Mouse (Mus musculus): ENCODE results near the gene Rps11. TPM values are rescaled to one million over a fixed set of nuclear protein-coding genes. Genes with fewer than 3 reads are reported as not detected.
A peak's percentile ranks its signal among the peaks of the same experiment; 100 is the strongest.

The Rps11 gene
- polyA plus RNA-seq, 1 experiment from 2014 or later = 1,576 TPM

DNA sequence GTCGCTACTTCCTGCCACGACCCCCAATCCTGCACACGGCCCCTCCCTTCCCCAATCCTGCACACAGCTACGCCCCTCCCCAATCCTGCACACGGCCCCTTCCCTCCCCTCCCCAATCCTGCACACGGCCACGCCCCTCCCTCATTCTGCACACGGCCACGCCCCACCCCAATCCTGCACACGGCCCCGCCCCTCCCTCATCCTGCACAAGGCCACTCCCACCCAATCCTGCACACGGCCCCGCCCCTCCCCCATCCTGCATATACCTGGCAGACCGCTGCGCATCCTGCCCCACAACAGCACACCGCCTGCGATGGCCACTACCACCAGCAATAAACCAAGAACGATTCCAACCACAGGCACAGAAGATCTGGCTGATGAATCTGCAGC lies 30.7 kb downstream of the Rps11 start:
- Histone ChIP-seq H3K4me2 (peak overlapping the region; percentile 23; the same call in 1 of the 2 replicates), H3K27ac (peak overlapping the region; percentile 91), H3K27me3 (no peaks in the 10 kb centered on the region), H3K9ac (replicated peaks) (no peak overlapping the region), H3K4me3 (replicated peaks) (no peak overlapping the region), H3K4me1 (replicated peaks) (peaks cover 35% of the 10 kb centered on the region), H3K36me3 (peaks cover 4% of the 10 kb centered on the region), H3K9me3 (no peaks in the 10 kb centered on the region)
- WGBS = 21% methylated on average over 17 of the region's 18 CpGs
- no peak for ATAC-seq (ENCODE audit: insufficient number of reproducible peaks, insufficient read depth, low FRiP score, low TSS enrichment, low read depth)

DNA sequence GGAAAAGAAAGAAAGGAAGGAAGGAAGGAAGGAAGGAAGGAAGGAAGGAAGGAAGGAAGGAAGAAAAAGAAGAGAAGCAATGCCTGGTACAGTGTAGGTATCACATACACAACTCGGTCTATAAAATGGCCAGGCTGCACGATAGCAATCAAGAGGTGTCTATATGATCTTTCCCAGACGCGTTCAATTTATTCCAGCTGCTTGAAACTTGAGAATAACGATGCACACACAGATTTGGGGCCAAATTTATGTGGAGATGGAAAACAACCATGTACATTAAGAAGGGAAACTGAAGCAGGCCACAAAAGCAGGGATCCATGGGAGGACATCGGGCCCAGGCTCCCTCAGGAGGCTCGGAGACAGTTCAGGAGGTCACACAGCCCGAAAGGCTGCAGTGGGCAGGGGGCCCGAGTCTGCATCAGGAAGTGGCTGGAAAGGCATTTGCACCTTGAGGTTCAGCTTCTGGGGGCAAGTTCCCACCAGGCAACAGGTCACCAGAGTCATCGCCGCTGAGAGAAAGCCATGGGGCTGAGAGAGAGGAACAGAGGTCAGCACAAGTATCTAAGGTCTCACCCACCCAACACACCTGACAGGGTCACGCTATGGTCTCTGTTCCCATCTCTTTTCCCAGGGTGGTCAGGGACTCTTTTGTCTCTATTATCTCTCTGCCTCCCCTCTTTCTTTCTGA lies 31.3 kb downstream of the Rps11 start:
- peak overlapping the region; percentile 23; the same call in 1 of the 2 replicates for H3K4me2 ChIP-seq
- peaks cover 10% of the 10 kb centered on the region for H3K36me3 ChIP-seq
- no peak overlapping the region for H3K4me3 ChIP-seq (replicated peaks)
- ATAC-seq (ENCODE audit: insufficient number of reproducible peaks, insufficient read depth, low FRiP score, low TSS enrichment, low read depth) = no peak
- whole genome bisulfite sequencing = 22% methylated on average over 12 of the region's 12 CpGs
- H3K4me1 ChIP-seq (replicated peaks) = peaks cover 35% of the 10 kb centered on the region
- no peak overlapping the region for H3K9ac ChIP-seq (replicated peaks)
- peak overlapping the region; percentile 91 for H3K27ac ChIP-seq
- no peaks in the 10 kb centered on the region for H3K9me3 ChIP-seq
- H3K27me3 ChIP-seq = no peaks in the 10 kb centered on the region

DNA sequence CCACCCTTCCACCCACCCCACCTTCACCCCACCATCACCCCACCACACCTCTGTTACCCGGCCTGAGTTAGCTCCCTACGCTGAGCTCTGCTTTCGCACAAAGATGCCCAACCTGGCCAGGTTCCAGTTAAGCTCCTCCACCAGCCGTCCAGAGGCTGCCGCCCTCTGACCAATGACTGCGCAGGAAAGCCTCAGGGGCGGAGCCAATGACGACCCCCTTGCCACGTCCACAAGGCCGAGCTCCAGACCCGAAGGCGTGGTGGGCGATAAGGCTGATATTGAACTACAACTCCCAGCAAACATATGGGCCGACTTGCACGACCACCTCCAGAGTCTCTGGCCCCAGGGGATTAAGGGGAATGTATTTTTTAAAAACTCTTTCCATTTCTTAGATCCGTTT lies 32.2 kb downstream of the Rps11 start, which contains the start of gene Rcn3:
Rcn3 (minus strand) TSS at position 174 of the 400 bp plus-strand sequence.
- no peaks in the 10 kb centered on the region for H3K9me3 ChIP-seq
- no peaks in the 10 kb centered on the region for H3K27me3 ChIP-seq
- peak within 1 kb of the TSS; percentile 94 for H3K27ac ChIP-seq
- ATAC-seq (ENCODE audit: insufficient number of reproducible peaks, insufficient read depth, low FRiP score, low TSS enrichment, low read depth) = peak; percentile 83
- peaks cover 19% of the 10 kb centered on the region for H3K36me3 ChIP-seq
- H3K4me1 ChIP-seq (replicated peaks) = peaks cover 35% of the 10 kb centered on the region
- WGBS = under 1% methylated on average over 16 of the region's 16 CpGs
- H3K9ac ChIP-seq (replicated peaks) = peak within 1 kb of the TSS; percentile 82
- peak within 1 kb of the TSS; percentile 85 for H3K4me2 ChIP-seq
- peak within 1 kb of the TSS; percentile 67 for H3K4me3 ChIP-seq (replicated peaks)

DNA sequence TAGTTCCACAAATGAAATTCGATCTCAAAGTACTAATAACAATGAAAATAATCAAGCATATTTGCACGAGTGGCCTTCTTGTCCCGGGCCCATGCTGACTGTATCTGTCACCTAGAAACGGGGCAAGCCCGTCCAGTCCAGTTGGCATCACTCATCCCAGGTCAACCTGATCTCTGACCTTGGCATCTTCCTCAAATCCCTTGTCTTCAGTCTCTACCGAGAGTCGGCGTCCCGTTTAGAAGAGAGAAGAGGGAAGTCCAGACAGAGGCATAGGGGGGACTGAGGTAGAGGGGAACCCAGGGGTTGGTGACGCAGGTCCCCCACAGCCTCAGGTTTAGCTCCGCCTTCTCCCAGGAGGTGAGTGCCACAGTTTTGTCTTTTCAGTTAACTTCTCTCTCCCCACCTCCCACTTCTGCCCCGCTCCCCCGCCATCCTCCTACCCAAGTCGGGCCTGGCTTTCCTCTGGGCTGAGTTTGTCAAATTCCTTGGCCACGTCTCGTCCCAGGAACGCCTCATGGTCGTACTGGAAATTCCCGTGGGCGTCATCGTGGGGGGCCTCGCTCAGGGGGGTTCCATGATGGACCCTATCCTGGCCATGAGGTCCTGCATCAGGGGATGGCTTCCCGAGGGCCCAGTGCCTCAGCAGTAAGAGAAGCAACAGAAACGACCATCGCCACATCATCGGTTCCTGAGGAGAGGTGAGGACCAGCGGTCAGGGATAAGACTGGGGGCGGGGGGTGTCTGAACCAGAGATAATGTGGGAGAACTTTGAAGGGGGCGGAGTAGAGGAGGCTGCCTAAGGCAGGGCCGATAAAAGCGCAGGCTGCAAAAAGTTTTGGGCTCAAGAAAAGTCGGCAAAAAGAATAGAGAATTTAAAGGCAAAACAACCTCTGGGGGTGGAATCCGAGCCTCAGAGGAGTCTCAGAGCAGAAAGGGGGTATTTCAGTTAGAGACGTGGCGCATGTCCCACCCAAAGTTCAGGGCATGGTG lies 32.9 kb downstream of the Rps11 start:
- peaks cover 35% of the 10 kb centered on the region for H3K4me1 ChIP-seq (replicated peaks)
- H3K9me3 ChIP-seq = no peaks in the 10 kb centered on the region
- peaks cover 26% of the 10 kb centered on the region for H3K36me3 ChIP-seq
- peak overlapping the region; percentile 82 for H3K9ac ChIP-seq (replicated peaks)
- peak overlapping the region; percentile 67 for H3K4me3 ChIP-seq (replicated peaks)
- H3K27ac ChIP-seq = peak overlapping the region; percentile 94
- H3K4me2 ChIP-seq = peak overlapping the region; percentile 85
- ATAC-seq (ENCODE audit: insufficient number of reproducible peaks, insufficient read depth, low FRiP score, low TSS enrichment, low read depth) = peak; percentile 29; the same call in 1 of the 2 replicates
- 9% methylated on average over 35 of the region's 35 CpGs for WGBS
- no peaks in the 10 kb centered on the region for H3K27me3 ChIP-seq

DNA sequence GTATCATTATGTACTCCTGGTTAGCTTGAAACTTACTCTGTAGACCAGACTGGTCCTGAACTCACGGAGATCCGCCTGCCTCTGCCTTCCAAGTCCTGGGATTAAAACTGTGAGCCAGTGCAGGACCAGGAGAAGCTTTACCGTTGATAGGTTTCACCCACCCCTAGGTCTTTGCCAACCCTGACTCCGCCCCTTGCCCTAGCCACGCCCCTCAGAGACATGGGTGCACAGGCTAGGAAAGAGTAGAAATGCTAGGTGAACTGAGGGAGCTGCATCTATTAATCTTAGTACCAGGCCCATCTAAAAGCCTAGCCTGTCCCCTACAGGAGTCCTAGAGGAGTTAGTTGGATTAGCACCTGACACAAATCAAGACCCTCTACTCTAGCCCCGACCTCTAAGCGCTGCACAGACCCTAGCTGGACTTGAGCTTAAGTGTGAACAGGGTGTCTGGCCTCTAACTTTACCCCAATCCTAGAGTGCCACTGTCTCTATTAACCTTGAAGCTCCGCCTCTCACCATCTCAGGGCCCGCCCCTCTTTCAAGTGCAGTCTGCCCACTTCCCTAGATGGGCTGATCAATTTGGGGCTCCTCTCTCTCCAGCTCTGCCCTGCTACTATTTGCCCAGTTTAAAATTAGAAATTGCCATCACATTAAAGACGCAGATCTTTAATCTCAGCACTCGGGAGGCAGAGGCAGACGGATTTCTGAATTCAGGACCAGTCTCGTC lies 33.8 kb downstream of the Rps11 start:
- no peak for ATAC-seq (ENCODE audit: insufficient number of reproducible peaks, insufficient read depth, low FRiP score, low TSS enrichment, low read depth)
- Histone ChIP-seq H3K4me1 (replicated peaks) (peaks cover 35% of the 10 kb centered on the region), H3K27me3 (no peaks in the 10 kb centered on the region), H3K9me3 (no peaks in the 10 kb centered on the region), H3K4me3 (replicated peaks) (peak overlapping the region; percentile 67), H3K4me2 (peak overlapping the region; percentile 85), H3K36me3 (peaks cover 35% of the 10 kb centered on the region), H3K9ac (replicated peaks) (peak overlapping the region; percentile 82; the same call in 1 of the 2 replicates), H3K27ac (no peak overlapping the region; the same call in 1 of the 2 replicates)
- 81% methylated on average over 13 of the region's 13 CpGs for WGBS

DNA sequence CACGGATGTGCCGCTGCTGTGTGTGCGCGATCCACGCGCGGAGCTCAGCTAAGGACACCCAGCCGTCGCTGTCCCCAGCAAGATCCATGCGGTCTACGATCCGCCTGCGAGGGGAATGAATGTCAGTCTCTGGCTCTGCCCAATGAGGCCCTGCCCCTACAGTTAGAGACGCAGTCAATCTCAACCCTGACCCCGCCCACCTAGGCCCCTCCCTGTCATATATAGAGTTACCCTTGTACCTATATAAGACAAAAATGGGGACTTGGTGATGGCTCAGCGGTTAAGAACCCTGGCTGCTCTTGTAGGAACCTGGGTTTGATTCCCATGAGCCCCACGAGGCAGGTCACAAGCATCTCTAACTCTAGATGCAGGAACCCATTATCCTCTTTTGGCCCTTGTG lies 35.6 kb downstream of the Rps11 start:
- H3K4me3 ChIP-seq (replicated peaks) = no peak overlapping the region
- H3K36me3 ChIP-seq = peaks cover 53% of the 10 kb centered on the region
- H3K27ac ChIP-seq = no peak overlapping the region
- H3K9ac ChIP-seq (replicated peaks) = no peak overlapping the region
- no peaks in the 10 kb centered on the region for H3K9me3 ChIP-seq
- H3K27me3 ChIP-seq = no peaks in the 10 kb centered on the region
- ATAC-seq (ENCODE audit: insufficient number of reproducible peaks, insufficient read depth, low FRiP score, low TSS enrichment, low read depth) = no peak
- H3K4me1 ChIP-seq (replicated peaks) = peaks cover 23% of the 10 kb centered on the region
- no peak overlapping the region for H3K4me2 ChIP-seq
- 93% methylated on average over 17 of the region's 17 CpGs for WGBS

DNA sequence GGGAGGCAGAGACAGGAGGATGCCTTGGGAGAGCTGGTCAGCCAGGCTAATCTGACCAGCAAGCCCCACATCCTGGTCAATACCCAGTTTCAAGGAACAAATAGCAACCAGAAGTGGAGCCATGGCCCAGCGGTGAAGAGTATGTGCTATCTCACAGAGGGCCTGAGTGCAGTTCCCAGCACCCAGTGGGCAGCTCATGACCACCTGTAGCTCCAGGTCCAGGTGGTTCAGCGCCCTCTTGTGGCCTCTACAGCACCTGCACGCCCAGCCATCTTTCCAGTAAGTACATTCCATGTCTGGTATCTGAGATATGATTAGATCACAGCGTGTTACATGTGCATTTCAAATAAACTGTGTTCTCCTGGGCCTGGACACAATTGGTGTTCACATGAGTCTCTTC lies 38.2 kb downstream of the Rps11 start:
- peaks cover 71% of the 10 kb centered on the region for H3K36me3 ChIP-seq
- no peak overlapping the region for H3K4me3 ChIP-seq (replicated peaks)
- no peak for ATAC-seq (ENCODE audit: insufficient number of reproducible peaks, insufficient read depth, low FRiP score, low TSS enrichment, low read depth)
- no peak overlapping the region for H3K9ac ChIP-seq (replicated peaks)
- no peak overlapping the region for H3K4me2 ChIP-seq
- H3K4me1 ChIP-seq (replicated peaks) = peaks cover 15% of the 10 kb centered on the region
- 81% methylated on average over 4 of the region's 4 CpGs for WGBS
- H3K27me3 ChIP-seq = no peaks in the 10 kb centered on the region
- no peaks in the 10 kb centered on the region for H3K9me3 ChIP-seq
- no peak overlapping the region for H3K27ac ChIP-seq

DNA sequence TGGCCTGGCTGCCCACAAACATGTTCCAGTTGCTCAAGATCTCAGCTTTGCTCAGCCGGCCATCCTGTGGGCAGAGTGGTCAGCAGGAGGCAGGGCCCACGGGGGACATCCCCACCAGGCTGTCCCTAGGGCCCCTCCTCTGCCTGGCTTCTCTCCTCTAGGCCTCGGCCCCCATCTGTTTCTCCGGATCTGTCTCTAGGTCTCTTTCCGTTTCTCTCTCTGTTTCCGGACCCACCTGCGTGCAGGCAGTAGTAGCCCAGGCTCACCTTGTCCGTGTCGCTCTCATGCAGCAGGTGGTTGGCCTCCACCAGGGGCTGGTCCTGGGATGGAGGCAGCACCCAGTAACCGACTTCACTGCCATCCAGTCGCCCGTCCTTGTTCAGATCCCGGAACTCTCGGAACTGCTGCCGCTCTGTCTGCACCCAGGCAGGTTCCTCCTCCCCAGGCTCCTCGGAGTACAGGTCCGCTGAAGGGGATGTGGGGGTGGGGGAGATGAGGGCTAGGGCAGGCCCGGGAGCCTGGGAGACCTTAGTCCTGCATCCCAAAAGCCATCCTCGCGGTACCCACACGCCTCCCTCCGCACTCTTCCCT lies 40.8 kb downstream of the Rps11 start:
- Histone ChIP-seq H3K27ac (peak overlapping the region; percentile 72; the same call in 1 of the 2 replicates), H3K4me2 (no peak overlapping the region)

DNA sequence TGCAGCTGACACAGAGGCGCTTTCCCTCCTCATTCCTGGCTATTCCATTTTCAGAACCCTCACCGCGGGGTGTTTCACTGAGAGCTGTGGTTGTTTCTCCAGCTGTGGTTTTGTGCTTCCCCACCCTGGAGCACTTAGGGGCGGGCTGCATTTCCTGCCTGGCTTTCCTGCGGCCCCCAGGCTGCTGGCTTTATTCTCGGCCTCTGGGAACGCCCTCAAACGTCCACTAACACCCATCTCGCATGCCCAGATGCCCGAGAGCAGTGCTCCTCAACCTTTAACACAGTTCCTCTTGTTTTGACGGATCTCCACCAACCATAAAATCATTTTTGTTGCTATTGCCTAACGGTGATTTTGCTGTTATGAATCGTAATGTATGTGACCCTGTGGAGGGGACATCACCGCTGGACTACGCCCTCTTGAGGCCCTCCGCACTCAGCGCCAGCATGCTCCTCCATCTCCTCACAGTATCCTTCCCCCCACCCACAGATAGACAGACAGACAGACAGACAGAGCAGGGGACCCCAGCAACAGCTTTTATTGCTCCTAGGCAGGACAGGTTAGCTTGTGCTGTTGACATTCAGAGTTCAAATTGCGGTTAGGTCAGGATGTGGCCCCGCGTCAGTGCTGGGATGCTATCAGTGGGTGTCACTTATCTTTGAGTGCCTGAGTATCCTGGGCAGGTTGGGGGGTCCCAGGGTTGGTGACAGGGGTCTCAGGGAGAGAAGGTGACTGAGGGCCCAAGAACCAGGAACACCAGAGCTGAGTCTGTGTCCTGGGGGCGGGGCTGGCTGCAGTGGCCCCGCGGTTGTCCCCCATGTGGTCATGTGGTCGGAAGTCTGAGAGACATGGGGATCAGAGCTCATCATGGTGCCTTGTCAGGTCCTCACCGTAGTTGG lies 41.6 kb downstream of the Rps11 start:
- Histone ChIP-seq H3K4me2 (no peak overlapping the region; the same call in 1 of the 2 replicates), H3K27ac (peak overlapping the region; percentile 72), H3K9me3 (no peaks in the 10 kb centered on the region), H3K4me3 (replicated peaks) (no peak overlapping the region), H3K9ac (replicated peaks) (peak overlapping the region; percentile 37; the same call in 1 of the 2 replicates), H3K36me3 (peaks cover 66% of the 10 kb centered on the region), H3K4me1 (replicated peaks) (peaks cover 9% of the 10 kb centered on the region; the same call in 1 of the 2 replicates), H3K27me3 (no peaks in the 10 kb centered on the region)
- no peak for ATAC-seq (ENCODE audit: insufficient number of reproducible peaks, insufficient read depth, low FRiP score, low TSS enrichment, low read depth)
- 69% methylated on average over 25 of the region's 25 CpGs for WGBS

More for the DNA sequence above, 40.8 kb downstream of the Rps11 start:
- no peak for ATAC-seq (ENCODE audit: insufficient number of reproducible peaks, insufficient read depth, low FRiP score, low TSS enrichment, low read depth)
- Histone ChIP-seq H3K27me3 (no peaks in the 10 kb centered on the region), H3K9ac (replicated peaks) (no peak overlapping the region; the same call in 1 of the 2 replicates), H3K9me3 (no peaks in the 10 kb centered on the region), H3K4me1 (replicated peaks) (peaks cover 9% of the 10 kb centered on the region; the same call in 1 of the 2 replicates), H3K36me3 (peaks cover 67% of the 10 kb centered on the region), H3K4me3 (replicated peaks) (no peak overlapping the region)
- WGBS = 88% methylated on average over 22 of the region's 22 CpGs
